Mouse (Mus musculus) olfactory bulb, adult 2 months (tissue): ENCODE measurements around the gene Serpinf2.
A peak's percentile ranks its signal among the peaks of the same experiment; 100 is the strongest.

ENCODE experiments used
- CTCF ChIP-seq: fragments of 200-500 bp; IDR thresholded peaks from 2 replicates; pipeline ENCODE4 v1.5.1; 2012; ENCODE audit warnings: low read depth, mild to moderate bottlenecking, low read length, moderate library complexity; ENCODE audit not compliant: insufficient read depth
- POLR2A ChIP-seq: fragments of 200-500 bp; IDR thresholded peaks from 2 replicates; pipeline ENCODE4 v1.6.1; 2012; ENCODE audit warnings: mild to moderate bottlenecking, low read depth, low read length, moderate library complexity; ENCODE audit not compliant: insufficient read depth

DNA sequence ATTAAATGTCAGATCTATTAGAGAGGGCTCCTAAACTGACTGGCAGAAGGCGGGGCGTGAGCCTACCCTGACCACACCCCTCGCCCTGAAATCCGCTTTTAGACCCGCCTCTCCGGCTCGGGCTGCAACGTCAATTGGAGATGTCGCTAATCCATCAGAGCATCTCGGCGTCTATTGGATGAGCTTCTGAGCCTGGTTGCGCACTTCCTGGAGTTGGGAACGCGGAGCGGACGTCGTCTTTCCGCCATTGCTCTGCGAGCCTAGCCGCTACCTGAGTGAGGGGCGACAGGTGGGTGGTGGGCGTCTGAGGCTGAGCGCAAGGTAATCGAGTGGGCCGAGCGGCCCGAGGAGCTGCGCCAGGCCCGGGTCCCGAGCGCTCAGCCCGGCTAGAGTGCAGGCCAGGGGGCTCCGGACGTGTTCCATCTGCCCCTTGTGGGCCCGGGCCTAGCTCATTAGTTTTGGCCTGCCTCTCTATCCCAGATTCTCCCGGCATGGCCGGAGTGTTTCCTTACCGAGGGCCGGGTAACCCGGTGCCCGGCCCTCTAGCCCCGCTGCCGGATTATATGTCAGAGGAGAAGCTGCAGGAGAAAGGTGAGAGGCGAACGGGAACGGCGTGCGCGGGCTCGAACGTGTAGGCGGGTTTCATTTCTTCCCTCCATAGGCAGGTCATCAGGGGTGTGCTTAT is 47.4 kb upstream of the Serpinf2 start, which contains the start of gene Prpf8:
- TF ChIP-seq POLR2A (peak; percentile 44; the same call in 1 of the 2 replicates), CTCF (no peak)
